Mouse (Mus musculus) left cerebral cortex, adult 2 months (tissue): Measurements from ENCODE around the gene Mbd3l1. TPM values are rescaled to one million over a fixed set of nuclear protein-coding genes. Genes with fewer than 3 reads are reported as not detected.

Source experiments
- DNase-seq, 2 experiments: peaks; one replicate each; pipeline ENCODE4 v3.0.0; 2021 to 2022; ENCODE audit warnings: low spot score in 2 of 2, mixed read lengths in 1 of 2; ENCODE audit errors: extremely low spot score in 1 of 2
- H3K27ac ChIP-seq: fragments of 200-600 bp; 2 replicates; pipeline ENCODE4 v1.8.1; 2022
- H3K4me3 ChIP-seq: fragments of 200-600 bp; 2 replicates; pipeline ENCODE4 v1.8.1; 2022
- CTCF ChIP-seq: fragments of 200-600 bp; IDR thresholded peaks from 2 replicates; pipeline ENCODE4 v1.8.1; 2022; ENCODE audit warnings: antibody characterized with exemption, mild to moderate bottlenecking, moderate library complexity
- intact Hi-C: fragments of 180-260 bp; cut with DNase I; formaldehyde crosslinking; loops from one replicate; pipeline ENCODE4 v1.15.1; 2025
- long read RNA-seq, 2 experiments: library from polyadenylated mRNA; stranded (forward); transcript quantifications; one replicate each; pipeline ENCODE4 v2.0.0; 2021; ENCODE audit warnings: borderline mapping rate in 2 of 2
- microRNA-seq, 2 experiments: library from miRNA; unstranded; fragments of <30 nt; microRNA quantifications; one replicate each; pipeline ENCODE4 v1.2.0; 2021
- total RNA-seq, 2 experiments: library from RNA; stranded (reverse); gene quantifications; 2 replicates each; pipeline ENCODE4 v1.2.3; 2021

Mbd3l1 gene
- total RNA-seq: not detected
- long read RNA-seq, experiment 1: 0 reads
- long read RNA-seq, experiment 2: 0 reads

DNA sequence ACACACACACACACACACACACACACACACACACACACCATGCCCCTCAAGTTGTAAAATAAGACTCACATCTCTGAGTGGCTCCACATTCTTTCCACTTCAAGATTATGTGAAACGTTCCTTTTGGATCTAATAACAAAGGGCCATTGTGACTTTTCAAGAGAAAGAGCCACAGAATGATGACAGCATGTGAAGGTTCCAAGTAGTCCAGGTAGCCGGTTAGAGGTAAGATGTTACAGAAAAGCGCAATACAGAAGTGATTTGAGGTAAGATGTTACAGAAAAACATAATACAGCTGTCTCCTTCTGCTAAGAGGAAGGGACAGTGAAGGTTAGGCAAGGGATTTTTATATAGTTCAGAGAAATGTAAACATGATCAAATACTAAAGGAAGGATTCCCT, at the start of gene Mbd3l1, which contains the start of gene Zfp558:
Mbd3l1 (plus strand) TSS at position 192 of the 400 bp plus-strand sequence.
Zfp558 (minus strand) TSS at position 101 of the 400 bp plus-strand sequence.
- intact Hi-C loops: no loop called here
- DNase-seq: no peak
- H3K27ac ChIP-seq: no peak within 1 kb of the TSS
- TF ChIP-seq CTCF: no peak
- H3K4me3 ChIP-seq: no peak within 1 kb of the TSS

DNA sequence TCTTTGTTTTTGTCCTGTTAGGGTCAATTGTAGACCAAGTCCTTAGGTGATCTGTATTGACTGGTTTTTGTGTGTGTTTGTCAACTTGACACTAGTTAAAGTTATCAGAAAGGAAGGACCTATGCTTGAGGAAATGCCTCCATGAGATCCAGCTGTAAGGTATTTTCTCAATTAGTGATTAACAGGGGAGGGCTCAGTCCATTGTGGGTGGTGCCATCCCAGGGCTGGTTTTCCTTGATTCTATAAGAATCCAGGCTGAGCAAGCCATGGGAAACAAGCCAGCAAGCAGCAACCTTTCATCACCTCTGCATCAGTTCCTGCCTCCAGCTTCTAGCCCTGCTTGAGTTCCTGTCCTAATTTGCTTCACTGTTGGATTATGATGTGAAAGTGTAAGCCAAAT, 47.8 kb upstream of the Mbd3l1 start, which contains the start of gene Mbd3l2:
Mbd3l2 (plus strand) TSS at position 301 of the 400 bp plus-strand sequence.
- Histone ChIP-seq H3K27ac (no peak within 1 kb of the TSS), H3K4me3 (no peak within 1 kb of the TSS)
- DNase-seq: no peak
- no peak for TF ChIP-seq CTCF
- intact Hi-C loops: no loop called here

DNA sequence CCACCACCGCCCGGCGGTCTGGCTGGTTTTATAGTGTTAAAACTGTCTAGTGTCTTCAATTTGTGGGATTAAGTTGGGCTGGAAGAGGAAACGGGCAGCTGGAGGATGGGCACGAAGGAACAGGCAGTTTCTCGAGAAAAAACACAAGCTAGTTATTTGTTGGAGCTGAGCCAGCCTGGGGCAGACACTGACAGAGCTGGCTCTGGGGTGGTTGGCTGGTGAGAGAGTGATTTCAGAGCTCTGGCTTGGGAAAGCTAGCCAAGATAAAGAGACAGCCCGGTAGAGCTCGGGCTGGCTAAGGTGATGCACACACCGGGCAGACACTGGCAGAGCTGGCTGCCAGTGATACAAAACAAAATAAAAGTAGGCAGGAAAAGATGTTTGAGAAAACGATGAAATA, 46.5 kb upstream of the Mbd3l1 start:
- intact Hi-C loops: no loop called here
- Histone ChIP-seq H3K4me3 (no peak overlapping the region), H3K27ac (no peak overlapping the region)
- no peak for DNase-seq
- TF ChIP-seq CTCF: no peak

DNA sequence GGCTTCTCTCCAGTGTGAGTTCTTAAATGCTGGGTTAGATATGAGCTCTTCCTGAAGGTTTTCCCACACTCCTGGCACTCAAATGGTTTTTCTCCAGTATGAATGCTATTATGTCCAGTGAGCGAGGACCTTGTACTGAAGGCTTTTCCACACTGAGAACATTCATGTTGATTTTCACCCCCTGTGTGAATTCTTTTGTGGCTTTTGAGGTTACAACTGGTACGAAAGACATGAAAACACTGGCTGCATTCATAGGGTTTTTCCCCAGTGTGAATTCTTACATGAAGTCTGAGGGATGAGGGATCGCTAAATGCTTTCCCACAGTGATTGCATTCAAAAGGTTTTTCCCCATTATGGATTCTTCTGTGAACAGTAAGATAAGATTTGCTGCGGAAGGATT, 21.6 kb upstream of the Mbd3l1 start:
- H3K27ac ChIP-seq: no peak overlapping the region
- H3K4me3 ChIP-seq: no peak overlapping the region
- intact Hi-C loops: no loop called here
- no peak for TF ChIP-seq CTCF
- DNase-seq: no peak

DNA sequence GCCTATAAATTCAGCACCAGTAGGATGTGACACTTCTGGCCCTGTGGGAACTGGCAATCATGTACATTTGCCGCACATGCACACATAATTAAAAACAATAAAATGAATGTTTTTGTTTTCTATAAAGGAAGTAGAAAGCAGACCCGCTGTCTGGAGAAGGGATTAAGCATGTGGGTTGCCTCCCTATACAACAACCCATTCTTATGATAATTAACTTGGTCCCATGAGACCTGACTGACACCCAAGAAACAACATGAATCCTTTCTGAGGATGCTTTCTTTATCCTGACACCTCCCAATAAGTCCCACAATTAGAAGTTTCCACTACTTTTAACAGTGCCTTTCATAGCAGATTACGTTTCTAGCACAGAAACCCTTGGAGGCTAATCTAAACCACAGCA, 10.8 kb upstream of the Mbd3l1 start:
- H3K4me3 ChIP-seq: no peak overlapping the region
- intact Hi-C loops: no loop called here
- no peak for DNase-seq
- no peak overlapping the region for H3K27ac ChIP-seq
- no peak for TF ChIP-seq CTCF

DNA sequence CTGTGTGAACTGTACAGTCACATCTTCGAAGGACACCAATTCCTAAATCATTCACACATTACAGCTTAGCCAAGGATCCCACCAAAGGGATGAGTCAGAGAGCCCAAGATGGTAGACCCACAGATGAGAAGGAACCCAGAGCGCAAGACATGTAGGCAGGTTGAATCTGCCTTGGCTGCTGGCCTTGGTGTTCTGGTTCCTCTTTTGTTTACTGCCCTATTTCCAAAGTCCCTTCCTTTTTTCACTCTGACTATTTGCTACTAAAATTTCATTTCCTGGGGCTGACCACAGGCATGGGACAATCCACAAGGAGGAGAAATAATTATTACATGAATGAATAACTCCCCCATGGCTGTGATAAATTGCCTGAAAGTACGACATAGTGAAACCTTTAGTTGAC, 10.2 kb upstream of the Mbd3l1 start:
- no peak overlapping the region for H3K4me3 ChIP-seq
- no peak overlapping the region for H3K27ac ChIP-seq
- no peak for TF ChIP-seq CTCF
- intact Hi-C loops: no loop called here
- no peak for DNase-seq

DNA sequence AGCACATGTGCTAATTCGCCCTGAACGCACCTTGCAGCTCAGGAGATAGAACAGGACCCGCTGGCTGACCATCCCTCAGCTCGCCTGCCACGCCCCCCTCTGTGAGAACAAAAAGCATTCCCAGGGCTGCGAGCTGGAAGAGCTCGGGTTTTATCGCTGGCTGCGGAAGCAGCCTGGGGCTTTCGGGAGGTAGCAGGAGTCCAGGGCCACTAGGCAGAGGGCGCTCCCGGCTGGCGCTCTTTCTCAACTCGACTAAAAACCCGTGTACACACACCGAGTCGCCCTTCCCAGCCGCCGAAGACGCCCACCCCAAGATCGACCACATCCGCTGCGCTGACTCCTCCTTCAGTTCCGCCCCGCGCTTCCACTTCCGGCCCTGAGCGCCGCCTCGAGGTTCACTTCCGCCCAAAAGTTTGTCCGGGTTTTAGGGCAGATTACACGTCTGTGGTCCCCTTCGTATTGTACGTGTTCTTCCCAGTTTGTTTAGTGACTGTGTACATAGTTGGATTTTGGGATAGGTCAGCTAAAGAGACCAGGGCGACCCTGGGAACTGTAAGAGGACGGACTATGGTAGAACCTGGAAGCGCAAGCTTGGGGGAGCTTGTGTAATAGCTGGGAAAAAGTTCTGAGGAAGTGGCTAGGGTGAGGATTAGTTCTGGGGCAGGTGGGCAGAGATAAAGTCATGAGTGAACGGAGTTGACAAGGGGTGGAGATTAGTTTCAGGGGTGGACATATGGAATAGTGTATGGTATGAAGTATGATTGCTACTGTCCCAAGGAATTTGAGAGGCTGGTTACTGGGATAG, 4.6 kb upstream of the Mbd3l1 start:
- DNase-seq: peak; percentile 66 to 70

DNA sequence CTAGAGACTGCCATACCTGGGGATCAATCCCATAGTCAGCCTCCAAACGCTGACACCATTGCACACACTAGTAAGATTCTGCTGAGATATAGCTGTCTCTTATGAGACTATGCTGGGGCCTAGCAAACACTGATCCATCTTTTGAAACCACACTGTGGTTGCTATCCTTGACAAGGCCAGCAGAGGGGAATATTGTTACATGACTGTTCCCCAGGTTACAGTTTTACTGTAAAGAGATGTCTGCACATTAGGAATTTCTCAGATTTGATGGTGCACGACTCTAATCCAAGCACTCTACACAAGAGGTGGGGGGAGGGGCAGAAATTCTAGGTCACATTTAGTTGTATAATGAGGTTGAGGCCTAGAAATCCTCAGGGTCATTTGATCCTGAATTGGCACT, 29.9 kb downstream of the Mbd3l1 start:
- peak; percentile 38 for TF ChIP-seq CTCF
- H3K27ac ChIP-seq: no peak overlapping the region
- DNase-seq: no peak
- no peak overlapping the region for H3K4me3 ChIP-seq
- intact Hi-C loops: loop anchor here (2.0 kb wide), 1 partner anchor 237 kb away; no protein-coding TSS in a partner anchor

More for the DNA sequence above, 4.6 kb upstream of the Mbd3l1 start:
- Histone ChIP-seq H3K27ac (no peak overlapping the region), H3K4me3 (peak overlapping the region; percentile 66)
- intact Hi-C loops: no loop called here
- TF ChIP-seq CTCF: peak; percentile 4

Small RNAs within 50 kb of the gene (microRNA-seq; reads per million reads assigned to microRNA genes)
- gene Gm22854: 0 reads per million in 2 experiments

Other genes with a start within 250 kb of the Mbd3l1 start
- 100 to 1,000 TPM; 107 to 108 TPM for gene Chordc1, start 186.2 kb upstream of the Mbd3l1 start, total RNA-seq
- under 1 TPM; 0.41 to 0.63 TPM for gene Naalad2, start 75.4 kb upstream of the Mbd3l1 start, total RNA-seq
- gene Ubtfl1, start 73.9 kb upstream of the Mbd3l1 start, total RNA-seq: not detected
- not detected for gene Mbd3l2, start 47.7 kb upstream of the Mbd3l1 start, total RNA-seq
- 1 to 10 TPM; 2.5 to 2.8 TPM for gene Zfp558, start 91 bp upstream of the Mbd3l1 start, total RNA-seq
- gene Muc16, start 196.2 kb downstream of the Mbd3l1 start, total RNA-seq: not detected